Mouse (Mus musculus) left cerebral cortex, postnatal 10 days (tissue): ENCODE data around the gene Olfr1346. TPM values are rescaled to one million over a fixed set of nuclear protein-coding genes. Genes with fewer than 3 reads are reported as not detected.
A peak's percentile ranks its signal among the peaks of the same experiment; 100 is the strongest.
"Not testable (repeated sequence)": the region's sequence is repeated elsewhere in the genome, so short reads cannot be mapped to it uniquely, and the experiment has no call there.

Source experiments
- DNase-seq, 2 experiments: peaks; one replicate each; pipeline ENCODE4 v3.0.0; 2021 to 2022; ENCODE audit warnings: low spot score in 2 of 2, mixed read lengths in 1 of 2; ENCODE audit errors: extremely low spot score in 1 of 2
- intact Hi-C: fragments of 180-260 bp; cut with DNase I; formaldehyde crosslinking; loops from one replicate; pipeline ENCODE4 v1.15.1; 2025
- total RNA-seq, 2 experiments: library from RNA; stranded (reverse); gene quantifications; 2 replicates each; pipeline ENCODE4 v1.2.3; 2021

Olfr1346 gene
- total RNA-seq: not detected

DNA sequence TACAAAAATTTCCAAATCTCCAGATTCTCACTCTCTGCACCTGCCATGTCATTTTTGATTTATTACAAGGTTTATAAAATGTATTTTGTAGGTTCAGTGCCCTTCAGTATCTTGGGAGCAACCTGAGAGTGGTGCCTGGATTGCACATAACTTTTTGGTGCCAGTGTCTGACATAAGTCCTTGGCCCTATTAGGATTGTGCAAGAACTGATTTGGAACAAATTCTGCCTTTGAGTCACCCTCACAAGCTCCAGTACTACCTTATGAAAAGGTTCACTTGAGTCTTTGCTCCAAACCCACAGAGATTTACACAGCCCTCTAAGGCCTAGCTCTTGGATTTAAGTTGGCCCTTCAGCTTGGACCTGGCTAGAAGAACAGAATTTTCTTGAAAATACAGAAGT lies at the start of gene Olfr1346:
TSS of gene Olfr1346 (plus strand) at position 151 of the 400 bp plus-strand sequence.
- no peak for DNase-seq
- intact Hi-C loops: no loop called here

GRCm38 (mm10) chr7:6419894-6420293 lies 47.0 kb upstream of the Olfr1346 start:
- intact Hi-C loops: loop anchor here (10.0 kb wide), 2 partner anchors 65 to 865 kb away; no protein-coding TSS in a partner anchor
- no peak for DNase-seq

DNA sequence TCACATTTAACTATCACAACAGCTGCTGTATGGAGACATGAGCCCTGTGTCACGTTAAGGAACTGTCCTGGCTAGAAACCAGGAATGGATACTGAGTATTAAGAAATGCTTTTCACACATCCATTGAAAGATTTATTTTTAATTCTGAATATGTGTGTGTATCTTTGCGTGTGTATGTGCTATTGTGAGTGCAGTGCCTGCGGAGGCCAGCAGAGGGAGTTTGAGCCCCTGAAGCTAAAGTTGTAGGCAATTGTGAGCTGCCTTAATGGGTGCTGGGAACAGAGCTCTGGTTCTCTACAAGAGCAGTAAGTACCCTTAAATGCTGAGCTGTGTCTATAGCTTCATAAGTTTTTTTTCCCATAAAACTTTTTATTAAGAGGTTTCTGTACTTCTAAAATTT lies 37.5 kb upstream of the Olfr1346 start:
- intact Hi-C loops: loop anchor here (10.0 kb wide), 2 partner anchors 75 to 855 kb away; no protein-coding TSS in a partner anchor
- no peak for DNase-seq

DNA sequence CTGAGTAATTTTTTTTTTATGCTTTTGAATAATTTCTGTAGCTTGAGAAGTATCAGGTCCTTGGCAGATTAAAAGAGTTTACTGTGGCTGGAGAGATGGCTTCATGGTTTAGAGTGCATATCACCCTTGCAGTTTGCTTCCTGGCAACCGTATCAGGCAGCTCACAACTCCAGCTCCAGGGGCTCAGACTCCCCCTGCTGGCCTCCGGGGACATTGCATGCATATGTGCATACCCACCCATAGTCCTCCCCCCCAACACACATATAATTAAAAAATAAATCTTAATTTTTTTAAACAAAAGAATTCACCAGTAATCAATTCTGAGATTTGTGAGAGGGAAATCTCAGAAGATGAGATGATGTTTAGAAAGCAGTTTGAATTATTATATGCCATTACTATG lies 36.6 kb upstream of the Olfr1346 start:
- peak in 1 of 2 experiments; percentile 38 for DNase-seq
- intact Hi-C loops: loop anchor here (5.0 kb wide), 1 partner anchor 507 kb away; no protein-coding TSS in a partner anchor

DNA sequence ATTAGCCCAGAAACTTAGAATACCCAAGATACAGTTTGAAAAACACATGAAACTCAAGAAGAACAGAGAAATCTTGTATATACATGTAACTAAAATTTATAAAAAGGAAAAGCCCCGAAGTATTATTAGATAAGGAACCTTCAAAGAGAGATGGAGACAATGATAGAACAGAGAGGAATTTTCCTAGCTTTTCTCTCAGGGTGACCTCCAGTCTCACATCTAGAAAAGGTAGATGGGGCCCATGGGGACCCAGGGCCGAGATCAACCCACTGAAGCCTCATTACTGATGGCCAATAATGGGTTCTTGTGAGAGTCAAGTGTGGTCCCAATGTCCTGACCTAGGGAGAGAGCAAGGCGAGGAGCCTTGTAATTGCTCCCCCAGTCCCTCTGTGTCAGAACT lies 28.5 kb upstream of the Olfr1346 start, which contains the start of gene Olfr1344:
TSS of gene Olfr1344 (plus strand) at position 301 of the 400 bp plus-strand sequence.
- intact Hi-C loops: no loop called here
- DNase-seq: no peak

DNA sequence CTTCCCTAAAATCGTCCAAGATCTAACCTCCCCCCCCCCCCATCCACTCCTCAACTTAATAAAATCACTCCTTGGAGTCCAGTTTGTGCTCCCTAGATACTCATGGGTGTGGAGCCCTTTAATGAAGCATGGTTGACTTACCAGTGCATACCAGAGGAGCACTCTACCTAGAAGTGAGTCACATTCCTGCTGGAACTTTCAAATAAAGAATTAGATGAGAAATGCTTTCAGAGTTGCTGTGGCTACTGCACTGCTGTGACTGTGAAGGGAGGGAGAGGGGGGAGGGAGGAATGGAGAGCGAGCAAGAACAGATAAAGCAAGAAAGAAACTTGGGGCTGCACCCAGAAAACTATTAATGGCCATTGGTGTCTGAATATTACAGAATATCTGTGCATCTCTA lies 25.7 kb upstream of the Olfr1346 start:
- intact Hi-C loops: loop anchor here (10.0 kb wide), 1 partner anchor 144 kb away; no protein-coding TSS in a partner anchor
- no peak for DNase-seq

- intact Hi-C loops: loop anchor here (10.0 kb wide), 1 partner anchor 137 kb away; no protein-coding TSS in a partner anchor
- DNase-seq: no peak
Measured at GRCm38 (mm10) chr7:6447771-6448170, 19.1 kb upstream of the Olfr1346 start.

DNA sequence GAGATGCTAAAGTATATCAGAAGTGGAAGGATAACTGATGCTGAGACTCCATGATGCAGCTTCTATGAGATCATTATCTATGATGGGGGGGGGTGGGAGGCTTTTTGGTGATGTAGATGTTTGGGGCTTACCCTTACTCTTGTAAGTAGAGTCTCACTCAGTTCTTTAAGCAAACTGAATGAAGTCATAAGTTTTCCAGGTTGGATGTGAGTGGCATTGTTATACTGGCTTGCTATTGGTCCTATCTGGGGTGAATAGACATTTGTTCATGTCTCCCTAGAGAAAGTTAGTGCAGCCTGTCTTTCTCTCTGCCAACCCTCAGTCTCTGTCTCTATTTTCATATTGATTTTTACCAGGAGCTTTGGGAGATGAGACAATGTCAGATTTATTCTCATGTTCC lies 11.0 kb upstream of the Olfr1346 start, which contains the start of gene Olfr1336:
TSS of gene Olfr1336 (plus strand) at position 301 of the 400 bp plus-strand sequence.
- intact Hi-C loops: no loop called here
- DNase-seq: no peak

- intact Hi-C loops: no loop called here
- DNase-seq: no peak
Measured at GRCm38 (mm10) chr7:6456399-6456798, 10.5 kb upstream of the Olfr1346 start.

- intact Hi-C loops, DNase-seq: not testable (repeated sequence)
Measured at GRCm38 (mm10) chr7:6477633-6478032, 10.7 kb downstream of the Olfr1346 start.

DNA sequence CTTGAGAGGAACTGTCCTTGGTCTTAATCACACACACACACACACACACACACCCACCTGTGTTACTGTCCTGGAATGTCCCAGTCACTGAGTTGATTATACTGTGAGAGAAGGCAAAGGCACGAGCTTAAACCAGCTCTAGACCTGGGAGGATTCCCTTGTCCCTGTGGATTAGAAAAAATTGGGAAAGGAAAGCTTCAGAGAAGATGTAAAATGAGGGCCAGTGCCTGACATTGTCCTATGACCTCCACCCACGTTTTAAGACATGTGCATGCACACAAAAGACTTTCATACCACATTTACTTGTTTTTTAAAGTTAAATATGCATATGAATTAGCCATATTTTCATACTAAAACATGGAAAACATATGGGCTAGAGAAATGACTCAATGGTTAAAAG lies 19.9 kb downstream of the Olfr1346 start, which contains the start of gene Olfr5:
TSS of gene Olfr5 (minus strand) at position 101 of the 400 bp plus-strand sequence.
- intact Hi-C loops: no loop called here
- no peak for DNase-seq

DNA sequence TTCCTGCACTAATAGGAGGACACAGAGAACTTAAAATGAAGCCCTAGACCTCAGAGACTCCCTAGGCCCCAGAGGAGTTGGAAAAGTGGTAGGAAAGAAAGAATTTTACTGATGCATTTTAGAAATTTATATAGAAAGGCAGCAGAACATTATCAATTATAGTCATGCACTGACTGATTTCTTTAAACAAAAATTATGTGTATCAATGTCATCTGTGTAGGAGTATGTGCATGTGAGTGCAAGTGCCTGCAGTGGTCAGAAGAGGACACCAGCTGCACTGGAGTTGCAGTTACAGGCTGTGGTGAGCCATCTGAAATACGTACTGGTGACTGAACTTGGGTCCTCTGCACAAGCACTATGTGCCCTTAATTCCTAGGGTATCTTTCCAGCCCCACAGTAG lies 32.8 kb downstream of the Olfr1346 start, which contains the start of gene Olfr1347:
TSS of gene Olfr1347 (minus strand) at position 101 of the 400 bp plus-strand sequence.
- DNase-seq: no peak
- intact Hi-C loops: no loop called here

- intact Hi-C loops: no loop called here
- DNase-seq: no peak
Measured at GRCm38 (mm10) chr7:6508648-6509047, 41.7 kb downstream of the Olfr1346 start, which contains the start of gene Olfr1348. Gene Olfr1348, minus strand, starts transcription at chr7:6508748.

- intact Hi-C loops: no loop called here
- no peak for DNase-seq
Measured at GRCm38 (mm10) chr7:6521666-6522065, 54.8 kb downstream of the Olfr1346 start.

DNA sequence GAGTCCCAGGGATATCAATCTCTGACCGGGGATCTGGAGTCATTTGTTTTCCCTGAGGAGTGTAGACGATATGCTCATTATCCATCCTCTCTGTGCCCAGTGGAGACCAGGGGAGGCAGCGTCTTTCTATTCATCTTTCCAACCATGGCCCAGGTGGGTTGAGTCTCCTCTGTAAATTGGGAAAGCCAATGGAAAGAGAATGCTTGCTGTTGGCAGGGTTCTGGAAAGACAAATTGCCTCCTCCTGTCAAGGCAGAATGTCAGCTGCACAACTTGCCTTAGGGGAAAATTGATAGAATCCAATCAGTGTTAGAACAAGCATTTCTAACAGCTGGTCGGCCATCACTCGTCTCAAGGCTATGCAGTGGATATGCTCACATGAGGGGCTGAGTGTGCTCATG lies 55.9 kb downstream of the Olfr1346 start, which contains the start of gene Olfr1349:
TSS of gene Olfr1349 (minus strand) at position 101 of the 400 bp plus-strand sequence.
- no peak for DNase-seq
- intact Hi-C loops: no loop called here

- DNase-seq: no peak
- intact Hi-C loops: no loop called here
Measured at GRCm38 (mm10) chr7:6525001-6525400, 58.1 kb downstream of the Olfr1346 start.

- intact Hi-C loops: no loop called here
- no peak for DNase-seq
Measured at GRCm38 (mm10) chr7:6526141-6526540, 59.2 kb downstream of the Olfr1346 start.
